Mouse (Mus musculus): Measurements from ENCODE around the gene Blvrb. TPM values are rescaled to one million over a fixed set of nuclear protein-coding genes. Genes with fewer than 3 reads are reported as not detected.
"Not testable (repeated sequence)": the region's sequence is repeated elsewhere in the genome, so short reads cannot be mapped to it uniquely, and the experiment has no call there.

Blvrb gene
- polyA plus RNA-seq, 1 experiment from 2014 or later: 23.0 TPM

DNA sequence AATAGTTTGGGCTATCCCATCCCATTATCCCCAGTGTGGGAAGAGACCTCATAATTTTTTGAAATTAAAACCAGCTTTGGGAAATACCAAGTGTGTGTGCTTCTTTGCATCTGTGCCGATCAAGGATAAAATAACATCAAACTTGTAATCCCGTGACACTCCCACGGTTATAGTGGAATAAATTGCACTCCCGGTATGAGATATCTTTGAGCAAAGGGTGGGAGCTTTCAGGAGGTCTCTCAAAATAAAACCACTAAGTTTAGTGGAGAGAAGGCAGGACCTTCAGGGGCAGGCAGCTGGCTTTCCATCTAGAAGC lies 42.4 kb downstream of the Blvrb start:
- Histone ChIP-seq H3K27me3 (replicated peaks) (no peaks in the 10 kb centered on the region), H3K4me1 (peaks cover 24% of the 10 kb centered on the region), H3K27ac (no peak overlapping the region), H3K36me3 (no peaks in the 10 kb centered on the region), H3K4me3 (0 out of 2 replicates have a peak overlapping the region, but pooled peaks have one; percentile 34), H3K4me2 (replicated peaks) (peak overlapping the region; percentile 67), H3K9ac (peak overlapping the region; percentile 67), H3K9me3 (no peaks in the 10 kb centered on the region)
- WGBS: 46% methylated on average over 4 of the region's 4 CpGs
- no peak for ATAC-seq (ENCODE audit: low FRiP score, low read depth)

DNA sequence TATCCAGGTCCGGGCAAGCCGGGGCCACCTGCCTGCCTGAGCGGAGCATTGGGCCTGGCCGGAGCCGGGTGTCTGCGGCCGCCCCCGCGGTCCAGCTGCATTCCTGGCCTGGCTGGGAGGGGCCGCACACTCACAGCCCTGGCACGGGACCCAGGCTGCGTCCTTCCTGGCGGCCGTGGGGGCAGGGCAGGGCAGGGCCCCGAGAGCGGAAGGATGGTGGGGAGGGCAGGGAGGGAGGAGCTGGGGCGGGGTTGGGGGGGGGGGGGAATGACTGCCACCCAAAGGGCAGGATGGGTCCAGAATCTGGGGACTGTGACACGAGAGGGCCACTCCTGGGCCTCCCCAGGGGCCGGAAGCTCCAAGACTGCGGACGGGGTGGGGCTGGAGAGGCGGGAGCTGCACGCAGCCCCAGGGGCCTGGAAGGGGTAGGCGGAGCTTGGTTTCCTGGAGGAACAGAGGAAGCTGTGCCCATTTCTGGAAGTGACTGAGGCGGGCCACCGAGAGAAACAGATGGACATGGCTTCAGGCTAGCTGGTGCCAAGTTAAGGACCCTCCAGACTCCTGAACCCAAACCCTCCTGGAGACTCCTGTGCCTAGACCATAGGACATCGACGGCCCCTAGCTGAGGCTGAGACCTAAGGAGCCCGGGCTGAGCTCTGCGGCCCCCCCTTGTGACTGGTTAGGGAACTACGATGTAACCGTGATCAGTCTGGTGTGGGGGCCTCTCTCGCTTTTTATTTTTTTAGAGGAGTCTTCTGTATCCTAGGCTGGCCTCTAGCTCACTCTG lies 43.0 kb downstream of the Blvrb start:
- no peak for ATAC-seq (ENCODE audit: low FRiP score, low read depth)
- Histone ChIP-seq H3K4me1 (peaks cover 24% of the 10 kb centered on the region), H3K27me3 (replicated peaks) (no peaks in the 10 kb centered on the region), H3K4me2 (replicated peaks) (peak overlapping the region; percentile 67), H3K27ac (peak overlapping the region; percentile 37; the same call in 1 of the 2 replicates), H3K9ac (peak overlapping the region; percentile 67), H3K36me3 (no peaks in the 10 kb centered on the region), H3K4me3 (peak overlapping the region; percentile 34), H3K9me3 (no peaks in the 10 kb centered on the region)
- WGBS: 2% methylated on average over 32 of the region's 33 CpGs

DNA sequence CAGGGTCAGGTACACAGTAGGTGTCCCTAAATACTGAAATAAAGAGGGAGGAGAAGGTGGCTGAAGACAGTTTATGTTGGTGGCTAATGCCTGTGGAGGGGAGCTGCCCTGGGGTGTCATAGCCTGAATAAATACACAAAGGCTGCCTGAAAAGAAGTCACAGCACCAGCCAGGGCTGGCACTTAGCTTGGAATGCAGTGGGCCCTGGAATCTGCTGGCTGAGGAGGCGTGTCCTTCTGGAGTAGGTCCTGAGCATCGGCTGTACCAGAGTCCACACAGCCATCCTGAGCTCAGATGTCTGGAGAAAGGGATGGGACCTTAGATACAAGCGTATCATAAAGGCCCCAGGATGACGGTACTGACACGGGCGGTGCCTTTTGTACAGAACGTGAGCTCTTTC lies 44.1 kb downstream of the Blvrb start:
- Histone ChIP-seq H3K27ac (no peak overlapping the region), H3K4me1 (peaks cover 22% of the 10 kb centered on the region), H3K4me3 (no peak overlapping the region), H3K9ac (no peak overlapping the region), H3K27me3 (replicated peaks) (no peaks in the 10 kb centered on the region), H3K4me2 (replicated peaks) (no peak overlapping the region), H3K9me3 (no peaks in the 10 kb centered on the region), H3K36me3 (no peaks in the 10 kb centered on the region)
- WGBS: 67% methylated on average over 7 of the region's 7 CpGs
- ATAC-seq (ENCODE audit: low FRiP score, low read depth): no peak

DNA sequence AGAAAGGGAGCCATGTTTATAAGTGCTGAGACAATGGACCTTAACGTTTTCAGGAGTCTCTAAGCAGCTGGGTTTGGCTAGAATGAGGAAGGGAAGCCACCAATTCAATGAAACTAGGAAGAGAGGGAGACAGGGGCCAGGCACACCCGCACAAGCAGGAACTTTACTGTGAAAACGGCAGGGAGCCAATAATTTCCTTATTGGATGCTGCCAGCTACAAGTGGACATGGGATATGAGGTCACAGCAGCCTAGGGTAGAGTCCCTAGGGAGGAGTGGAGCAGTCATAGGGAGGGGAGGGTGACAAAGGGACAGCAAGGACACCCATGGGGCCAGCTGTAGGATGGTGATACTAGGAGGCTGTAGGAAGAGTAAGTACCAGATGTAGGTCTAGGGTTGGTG lies 45.2 kb downstream of the Blvrb start:
- Histone ChIP-seq H3K4me3 (no peak overlapping the region), H3K4me2 (replicated peaks) (no peak overlapping the region), H3K9ac (no peak overlapping the region), H3K27me3 (replicated peaks) (no peaks in the 10 kb centered on the region), H3K9me3 (no peaks in the 10 kb centered on the region), H3K36me3 (no peaks in the 10 kb centered on the region), H3K27ac (no peak overlapping the region), H3K4me1 (peaks cover 15% of the 10 kb centered on the region)
- 76% methylated on average over 3 of the region's 3 CpGs for WGBS
- ATAC-seq (ENCODE audit: low FRiP score, low read depth): no peak

DNA sequence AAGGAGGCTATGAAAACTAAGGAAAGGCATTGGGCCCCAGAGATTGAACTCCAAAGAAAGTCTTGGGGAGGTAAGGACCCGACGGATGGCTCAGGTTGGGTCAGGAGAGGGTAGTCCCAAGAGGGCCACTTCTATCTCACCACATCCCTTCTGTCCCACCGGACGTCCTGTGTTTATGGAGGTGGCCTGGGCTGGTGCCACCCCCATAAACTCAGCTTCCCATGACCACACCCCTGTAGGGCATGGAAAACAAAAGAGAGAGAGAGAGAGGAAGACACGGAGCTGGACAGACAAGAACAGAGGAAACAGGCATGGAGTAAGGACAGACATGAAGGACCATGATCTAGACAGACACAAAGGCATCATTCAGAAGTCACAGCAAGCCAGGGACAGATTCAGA lies 45.7 kb downstream of the Blvrb start:
- Histone ChIP-seq H3K4me3 (no peak overlapping the region), H3K9me3 (no peaks in the 10 kb centered on the region), H3K9ac (no peak overlapping the region), H3K4me1 (peaks cover 11% of the 10 kb centered on the region), H3K36me3 (no peaks in the 10 kb centered on the region), H3K27me3 (replicated peaks) (no peaks in the 10 kb centered on the region), H3K27ac (no peak overlapping the region), H3K4me2 (replicated peaks) (no peak overlapping the region)
- ATAC-seq (ENCODE audit: low FRiP score, low read depth): no peak
- WGBS: 84% methylated on average over 5 of the region's 5 CpGs

DNA sequence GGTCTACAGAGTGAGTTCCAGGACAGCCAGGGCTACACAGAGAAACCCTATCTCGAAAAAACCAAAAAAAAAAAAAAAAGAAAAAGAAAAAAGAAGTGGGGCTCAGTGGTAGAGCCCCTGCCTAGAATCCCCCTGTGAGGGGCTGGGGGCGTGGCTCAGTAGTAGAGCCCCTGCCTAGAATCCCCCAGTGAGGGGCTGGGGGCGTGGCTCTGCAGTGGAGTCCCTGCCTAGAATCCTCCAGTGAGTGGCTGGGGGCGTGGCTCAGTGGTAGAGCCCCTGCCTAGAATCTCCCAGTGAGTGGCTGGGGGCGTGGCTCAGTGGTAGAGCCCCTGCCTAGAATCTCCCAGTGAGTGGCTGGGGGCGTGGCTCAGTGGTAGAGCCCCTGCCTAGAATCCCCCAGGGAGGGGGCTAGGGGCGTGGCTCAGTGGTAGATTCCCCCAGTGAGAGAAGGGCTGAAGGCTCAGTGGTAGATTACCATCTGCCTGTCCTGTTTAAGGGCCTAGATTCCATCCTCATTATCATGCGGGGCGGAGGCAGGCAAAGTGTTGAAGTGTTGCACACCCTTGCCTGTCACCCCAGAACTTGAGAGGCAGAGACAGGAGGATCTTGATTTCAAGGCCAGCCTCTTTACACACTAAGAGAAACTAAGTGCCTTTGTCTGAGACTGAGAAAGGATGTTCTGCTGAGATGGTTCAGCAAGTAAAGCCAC lies 47.0 kb downstream of the Blvrb start:
- not testable (repeated sequence) for H3K27me3 ChIP-seq (replicated peaks); H3K36me3 ChIP-seq; H3K27ac ChIP-seq; ATAC-seq (ENCODE audit: low FRiP score, low read depth); H3K9ac ChIP-seq; H3K9me3 ChIP-seq; H3K4me3 ChIP-seq; H3K4me2 ChIP-seq (replicated peaks)
- 83% methylated on average over 9 of the region's 9 CpGs for WGBS
- peaks cover 11% of the 10 kb centered on the region for H3K4me1 ChIP-seq

DNA sequence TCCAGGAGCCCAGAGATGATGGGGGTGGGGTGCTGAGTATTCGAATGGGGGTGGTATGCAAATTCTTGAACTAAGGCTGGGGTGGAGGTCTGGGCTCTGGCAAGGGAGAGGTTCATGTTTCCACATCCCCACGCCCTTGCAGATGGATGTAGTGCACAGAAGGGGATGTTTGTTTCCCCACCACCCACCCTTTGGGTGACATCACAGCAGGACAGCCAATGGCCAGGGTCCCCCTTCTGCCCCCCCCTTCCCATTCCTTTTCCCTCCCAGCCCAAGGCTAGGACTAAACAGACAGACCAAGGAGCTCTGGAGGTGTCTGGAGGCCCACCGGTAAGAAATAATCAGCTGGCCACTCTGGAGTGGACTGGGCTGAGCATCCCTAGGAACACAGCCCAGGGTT lies 51.3 kb downstream of the Blvrb start, which contains the start of gene Prx:
TSS of gene Prx (plus strand) at position 289 of the 400 bp plus-strand sequence.
- H3K9me3 ChIP-seq: no peaks in the 10 kb centered on the region
- no peak within 1 kb of the TSS for H3K9ac ChIP-seq
- H3K27me3 ChIP-seq (replicated peaks): no peaks in the 10 kb centered on the region
- H3K4me1 ChIP-seq: no peaks in the 10 kb centered on the region
- no peaks in the 10 kb centered on the region for H3K36me3 ChIP-seq
- H3K4me3 ChIP-seq: no peak within 1 kb of the TSS
- H3K27ac ChIP-seq: no peak within 1 kb of the TSS
- no peak within 1 kb of the TSS for H3K4me2 ChIP-seq (replicated peaks)
- WGBS: 65% methylated on average over 3 of the region's 3 CpGs
- ATAC-seq (ENCODE audit: low FRiP score, low read depth): no peak

DNA sequence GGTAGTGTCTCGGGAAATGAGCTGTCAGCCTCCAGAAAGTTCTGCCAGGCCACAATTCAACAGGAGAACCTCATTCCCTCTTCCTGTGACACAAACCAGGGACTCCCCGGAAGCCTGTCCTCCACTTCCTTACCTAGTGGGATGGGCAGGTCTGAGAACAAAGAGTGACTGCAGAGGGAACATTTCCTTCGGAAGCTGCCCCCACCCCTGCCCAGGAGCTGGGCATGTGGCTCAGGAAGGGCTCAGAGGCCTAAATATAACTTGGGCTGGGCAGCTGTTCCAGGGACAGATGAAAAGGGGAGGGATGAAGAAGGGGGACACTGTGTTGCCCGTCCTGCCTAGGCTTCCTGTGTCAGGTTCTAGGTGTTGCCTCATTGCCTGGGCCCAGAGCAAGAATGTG lies 53.8 kb downstream of the Blvrb start:
- Histone ChIP-seq H3K27me3 (replicated peaks) (no peaks in the 10 kb centered on the region), H3K4me2 (replicated peaks) (no peak overlapping the region), H3K4me1 (no peaks in the 10 kb centered on the region), H3K4me3 (no peak overlapping the region), H3K9me3 (no peaks in the 10 kb centered on the region), H3K27ac (no peak overlapping the region), H3K36me3 (no peaks in the 10 kb centered on the region), H3K9ac (no peak overlapping the region)
- no peak for ATAC-seq (ENCODE audit: low FRiP score, low read depth)
- 71% methylated on average over 4 of the region's 4 CpGs for WGBS

DNA sequence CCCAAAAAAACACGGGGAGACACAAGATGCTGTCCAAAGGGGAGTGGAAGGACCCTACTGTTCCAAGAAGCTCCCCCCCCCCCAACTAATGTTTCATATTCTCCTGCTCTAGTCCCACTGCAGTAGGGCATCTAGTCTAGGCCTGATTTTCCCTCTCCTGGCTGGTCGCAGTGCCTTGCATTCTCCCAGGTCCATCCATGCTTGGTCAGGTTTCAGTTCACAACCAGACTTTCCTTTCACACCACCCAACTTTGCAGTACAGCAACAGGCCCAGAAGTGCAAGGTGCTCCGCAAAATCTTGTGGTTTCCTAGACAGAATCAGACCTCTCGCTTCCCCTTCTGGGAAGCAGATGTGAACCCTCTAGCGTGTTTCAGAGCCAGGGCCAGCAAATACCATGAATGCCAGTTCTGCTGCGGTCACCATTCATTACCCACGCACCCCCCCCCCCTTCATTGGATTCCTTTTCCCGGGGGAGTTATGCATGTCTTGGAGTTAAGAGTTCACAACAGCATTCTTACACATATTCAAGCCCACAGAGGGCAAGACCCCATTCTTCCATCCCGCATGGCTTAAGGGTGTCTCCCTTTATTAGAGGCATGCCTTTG lies 59.1 kb downstream of the Blvrb start:
- ATAC-seq (ENCODE audit: low FRiP score, low read depth): peak; percentile 11; the same call in 1 of the 2 replicates
- no peak overlapping the region for H3K27ac ChIP-seq
- H3K4me2 ChIP-seq (replicated peaks): peak overlapping the region; percentile 70
- no peaks in the 10 kb centered on the region for H3K9me3 ChIP-seq
- H3K27me3 ChIP-seq (replicated peaks): no peaks in the 10 kb centered on the region
- H3K4me3 ChIP-seq: 0 out of 2 replicates have a peak overlapping the region, but pooled peaks have one; percentile 49
- 50% methylated on average over 9 of the region's 9 CpGs for WGBS
- 0 out of 2 replicates have a peak overlapping the region, but pooled peaks have one; percentile 13 for H3K9ac ChIP-seq
- H3K4me1 ChIP-seq: peaks cover 6% of the 10 kb centered on the region
- no peaks in the 10 kb centered on the region for H3K36me3 ChIP-seq

DNA sequence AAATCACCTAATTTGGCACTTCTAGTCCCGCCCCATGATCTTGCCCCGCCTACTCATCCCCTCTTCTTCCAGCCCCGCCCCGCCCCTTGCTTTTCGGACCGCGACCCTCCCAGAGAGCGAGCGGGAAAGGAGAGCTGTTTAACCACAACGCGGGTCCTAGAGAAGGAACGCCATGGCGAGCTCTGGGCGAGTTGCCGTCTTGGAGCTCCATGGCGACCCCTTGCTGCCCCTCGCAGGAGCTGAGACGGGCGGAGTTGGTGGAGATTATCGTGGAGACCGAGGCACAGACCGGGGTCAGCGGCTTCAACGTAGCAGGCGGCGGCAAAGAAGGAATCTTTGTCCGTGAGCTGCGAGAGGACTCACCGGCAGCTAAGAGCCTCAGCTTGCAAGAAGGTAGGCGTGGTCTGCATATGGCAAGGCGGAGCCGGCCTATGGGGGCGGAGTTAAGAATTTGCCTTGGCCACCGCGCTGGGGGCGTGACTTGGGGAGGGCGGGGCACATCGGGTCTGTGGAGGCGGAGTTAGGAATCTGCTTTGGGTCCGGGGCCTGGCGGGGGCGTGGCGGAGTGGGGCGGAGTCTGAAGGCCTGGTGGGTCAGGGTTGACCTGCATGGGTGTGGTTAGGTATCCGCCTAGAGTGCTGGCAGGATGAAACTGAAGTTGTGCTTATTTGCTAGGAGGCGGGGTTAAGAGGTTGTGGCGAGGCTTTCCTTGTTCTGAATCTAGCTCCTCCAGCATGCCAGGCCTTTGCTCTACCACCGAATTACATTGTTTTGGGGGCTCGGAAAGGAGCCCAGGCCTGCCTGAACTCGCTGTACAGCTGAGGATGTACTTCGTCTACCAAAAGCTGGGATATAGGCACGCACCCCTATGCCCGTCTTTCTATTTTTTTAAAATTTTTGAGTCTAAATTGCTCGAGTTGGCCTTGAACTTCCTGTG lies 60.2 kb downstream of the Blvrb start:
- peak overlapping the region; percentile 70 for H3K4me2 ChIP-seq (replicated peaks)
- H3K36me3 ChIP-seq: no peaks in the 10 kb centered on the region
- no peaks in the 10 kb centered on the region for H3K9me3 ChIP-seq
- H3K4me1 ChIP-seq: peaks cover 6% of the 10 kb centered on the region
- peak; percentile 88 for ATAC-seq (ENCODE audit: low FRiP score, low read depth)
- peak overlapping the region; percentile 58 for H3K9ac ChIP-seq
- WGBS: 1% methylated on average over 54 of the region's 54 CpGs
- H3K27me3 ChIP-seq (replicated peaks): no peaks in the 10 kb centered on the region
- peak overlapping the region; percentile 49 for H3K4me3 ChIP-seq
- H3K27ac ChIP-seq: peak overlapping the region; percentile 89

DNA sequence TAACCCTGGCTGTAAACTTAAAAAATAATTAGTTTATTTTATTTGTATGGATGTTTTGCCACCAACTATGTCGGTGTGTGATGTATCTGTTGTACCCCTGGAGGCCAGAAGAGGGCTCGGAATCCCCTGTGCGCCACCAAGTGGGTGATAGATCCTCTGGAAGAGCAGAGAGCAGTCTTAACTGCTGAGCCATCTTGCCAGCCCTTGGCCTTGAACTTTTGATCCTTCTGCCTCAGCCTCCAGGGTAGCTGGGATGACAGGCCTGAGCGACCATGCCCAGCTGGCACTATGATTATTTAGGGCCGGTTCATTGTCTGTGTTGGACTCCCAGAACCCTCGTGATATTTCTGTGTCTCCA lies 60.8 kb downstream of the Blvrb start:
- WGBS: 21% methylated on average over 6 of the region's 6 CpGs
- H3K4me3 ChIP-seq: peak overlapping the region; percentile 49; the same call in 1 of the 2 replicates
- peaks cover 6% of the 10 kb centered on the region for H3K4me1 ChIP-seq
- peak overlapping the region; percentile 70 for H3K4me2 ChIP-seq (replicated peaks)
- no peak overlapping the region for H3K9ac ChIP-seq
- no peaks in the 10 kb centered on the region for H3K27me3 ChIP-seq (replicated peaks)
- ATAC-seq (ENCODE audit: low FRiP score, low read depth): peak; percentile 57
- H3K27ac ChIP-seq: no peak overlapping the region
- no peaks in the 10 kb centered on the region for H3K36me3 ChIP-seq
- no peaks in the 10 kb centered on the region for H3K9me3 ChIP-seq
